Mouse (Mus musculus) lung, postnatal 4 days (tissue): ENCODE results near the gene Map3k1.

Source experiments
- DNase-seq, 2 experiments: peaks; one replicate each; pipeline ENCODE4 v3.0.0; 2021

The Map3k1 gene

DNA sequence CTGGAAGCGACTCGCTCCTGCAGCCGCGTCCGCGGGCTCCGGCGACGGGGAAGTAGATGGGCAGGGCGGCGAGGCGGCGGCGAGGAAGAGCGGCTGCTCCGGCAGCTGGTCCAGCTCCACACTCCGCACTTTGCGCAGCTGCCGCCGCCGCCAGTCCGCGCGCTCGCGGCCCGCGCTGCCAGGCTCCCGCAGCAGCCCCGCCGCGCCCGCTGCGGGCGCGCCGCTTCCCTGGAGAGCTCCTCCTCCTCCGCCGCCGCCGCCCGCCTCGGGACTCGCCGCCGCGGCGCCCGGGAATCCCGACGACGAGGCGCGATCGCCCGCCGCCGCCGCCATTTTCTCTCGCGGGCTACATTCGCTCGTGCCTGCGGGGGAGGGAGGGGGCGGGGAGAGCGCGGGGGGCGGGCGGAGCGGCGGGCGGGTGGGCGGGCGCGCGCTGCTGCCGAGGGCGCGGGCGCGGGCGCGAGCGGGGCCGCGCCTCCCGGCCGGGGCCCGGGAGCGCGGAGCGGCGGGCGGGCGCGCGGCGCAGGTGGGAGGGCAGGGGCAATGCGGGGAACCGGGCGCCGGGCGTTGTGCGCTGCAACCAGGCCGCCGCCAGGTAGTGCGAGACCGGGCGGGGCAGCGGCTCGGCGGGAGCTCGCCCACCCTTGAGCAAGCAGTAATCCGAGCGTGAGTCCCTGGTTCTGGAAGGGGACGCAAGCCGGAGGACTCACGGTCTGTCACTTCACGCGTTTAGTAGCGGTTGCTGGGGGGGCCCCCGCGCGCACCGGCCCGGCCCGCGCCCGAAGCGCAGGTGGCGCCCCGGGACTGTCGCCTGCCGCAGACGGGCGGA, at the start of gene Map3k1:
Gene Map3k1, minus strand, starts transcription at position 357 of the 829 bp plus-strand sequence.
- DNase-seq: peak; percentile 76 to 87

DNA sequence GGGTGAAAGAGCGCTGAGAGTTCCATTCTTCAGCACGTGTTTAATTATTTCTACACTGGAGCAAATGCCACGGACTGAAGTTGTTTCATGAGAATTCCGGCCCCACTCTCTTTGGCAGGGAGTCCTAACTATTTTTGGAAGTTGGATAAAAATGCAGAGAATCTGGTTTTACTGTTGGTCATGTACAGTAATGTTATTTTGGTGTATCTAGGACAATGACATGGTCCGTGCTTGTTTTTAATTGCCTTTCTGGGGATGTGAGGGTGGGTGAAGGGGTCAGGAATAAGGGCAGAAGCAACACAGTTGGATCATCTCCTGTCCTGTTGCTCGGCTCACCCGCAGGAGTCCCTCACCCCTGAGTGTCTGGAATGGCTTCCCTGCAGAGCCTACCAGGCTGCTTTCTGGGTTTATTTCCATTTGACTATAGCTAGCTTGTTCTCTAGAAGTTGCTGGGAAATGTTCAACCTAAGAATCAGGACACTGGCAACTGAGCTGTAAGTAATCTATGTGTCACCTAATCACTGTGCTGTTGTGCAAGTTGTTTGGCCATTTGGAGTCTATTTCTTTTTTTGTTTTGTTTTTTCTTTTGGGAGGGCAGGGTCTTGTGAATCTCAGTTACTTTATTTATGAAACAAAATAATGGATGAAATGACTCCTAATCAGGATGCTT, 48.1 kb upstream of the Map3k1 start:
- DNase-seq: peak; percentile 20 to 54

- no peak for DNase-seq
These were observed 47.4 kb upstream of the Map3k1 start for GRCm38 (mm10) chr13:111856232-111856631.

DNA sequence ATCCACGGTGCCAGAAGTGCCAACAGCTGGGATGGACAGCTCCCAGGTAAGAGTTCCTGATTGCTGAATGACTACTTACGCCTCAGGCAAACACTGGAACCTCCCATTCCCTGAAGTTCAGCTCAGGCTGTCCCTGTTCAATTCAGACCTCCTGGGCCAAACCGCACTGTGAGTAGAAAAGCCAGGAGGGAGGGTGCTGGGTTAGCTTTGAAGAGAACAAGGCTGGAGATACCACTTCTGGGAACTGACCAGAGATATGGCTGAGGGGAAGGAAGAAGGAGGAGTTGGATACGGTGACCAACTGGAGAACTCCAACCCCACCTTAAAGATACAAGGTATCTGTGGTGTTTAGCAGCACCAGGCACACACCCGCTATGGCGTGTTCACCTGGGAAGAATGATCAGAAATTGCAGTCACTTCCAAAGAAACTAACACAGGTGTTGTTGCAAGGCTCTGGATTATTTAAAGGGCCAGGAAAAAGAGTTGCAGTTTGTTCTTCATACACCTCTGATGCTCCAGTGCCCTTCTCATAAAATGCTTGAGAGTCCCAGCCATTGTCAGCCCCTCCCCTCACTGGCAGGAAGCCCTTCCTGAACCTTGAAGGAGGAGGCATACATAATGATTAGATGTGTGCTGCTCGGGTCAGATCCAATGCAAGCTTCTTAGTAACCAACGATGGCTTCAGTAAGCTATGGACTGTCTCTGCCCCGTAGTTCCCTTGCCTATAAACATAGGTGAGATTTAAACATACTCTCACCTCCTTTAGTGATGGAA, 43.8 kb upstream of the Map3k1 start:
- DNase-seq: no peak

DNA sequence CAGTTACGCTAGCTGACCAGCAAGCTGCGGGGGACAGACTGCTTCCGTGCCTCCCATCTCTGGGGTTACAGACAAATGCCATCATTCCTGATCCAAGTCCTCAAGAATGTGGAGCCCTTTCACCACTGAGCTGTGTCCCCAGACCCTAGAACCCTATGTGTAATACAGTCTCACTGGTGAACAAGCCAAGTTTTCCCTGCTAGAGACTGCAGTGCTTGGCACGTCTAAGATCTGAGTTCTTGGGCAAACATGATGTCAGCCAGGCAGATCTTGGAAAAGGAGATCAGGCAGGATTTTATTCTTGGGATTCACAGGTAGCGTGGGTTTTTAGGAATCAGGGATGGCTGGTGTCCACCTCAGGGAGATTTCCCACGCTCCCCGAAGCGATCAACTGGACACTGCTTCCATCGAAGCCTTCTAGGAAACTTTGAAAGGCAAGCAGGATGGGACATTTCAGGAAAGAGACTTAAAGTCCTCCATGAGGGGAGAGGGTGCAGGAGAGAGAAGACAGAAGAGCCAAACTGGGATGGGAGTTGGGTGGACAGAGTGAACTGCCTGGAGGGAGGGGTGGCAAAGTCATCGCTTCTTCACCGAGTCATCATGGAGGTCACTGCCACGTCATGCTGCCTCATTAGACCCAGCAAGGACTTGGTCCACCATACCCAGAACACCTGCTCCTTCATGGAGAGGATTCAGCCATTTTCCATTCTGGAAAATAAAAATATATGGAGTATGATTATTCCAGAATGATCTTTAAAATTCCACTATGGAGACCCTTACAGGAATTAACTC, 41.4 kb upstream of the Map3k1 start:
- no peak for DNase-seq

- no peak for DNase-seq
These were observed 36.7 kb upstream of the Map3k1 start for GRCm38 (mm10) chr13:111845471-111845870.

DNA sequence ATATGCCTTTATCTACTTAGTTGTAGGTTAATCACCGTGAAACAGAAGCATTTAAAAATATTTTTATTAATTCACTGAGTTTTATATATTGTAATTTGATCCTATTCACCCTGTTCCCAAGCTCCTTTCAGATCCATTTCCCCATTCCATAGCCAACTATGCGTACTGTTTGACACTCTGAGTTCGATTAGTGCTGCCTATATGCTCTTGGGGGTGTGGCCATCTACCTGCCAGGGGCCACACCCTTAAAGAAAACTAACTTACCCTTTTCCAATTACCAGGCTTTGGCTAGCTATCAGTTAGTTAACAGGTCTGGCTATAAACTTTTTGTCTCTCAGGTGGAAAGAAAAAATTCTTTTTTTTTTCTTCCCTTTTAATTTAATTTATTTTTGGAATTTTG, 35.5 kb upstream of the Map3k1 start:
- DNase-seq: no peak

DNA sequence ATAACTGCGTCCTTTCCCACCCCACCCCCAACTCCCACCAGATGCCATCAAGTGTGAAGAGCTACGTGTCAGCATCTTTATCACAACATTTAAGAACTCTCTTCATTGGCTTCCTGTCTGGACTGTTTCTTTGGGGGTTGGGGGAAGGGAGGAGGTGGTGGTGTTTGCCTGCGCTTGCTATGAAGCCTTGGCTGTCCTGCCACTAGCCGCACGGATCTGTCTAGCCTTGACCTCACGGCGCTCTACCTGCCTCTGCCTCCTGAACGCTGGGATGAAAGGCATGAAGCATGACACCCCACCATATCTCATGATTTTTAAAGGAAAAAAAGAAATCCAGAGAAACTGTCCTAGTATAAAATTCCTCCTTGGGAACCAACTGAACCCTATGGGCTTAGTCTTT, 27.0 kb upstream of the Map3k1 start:
- no peak for DNase-seq

DNA sequence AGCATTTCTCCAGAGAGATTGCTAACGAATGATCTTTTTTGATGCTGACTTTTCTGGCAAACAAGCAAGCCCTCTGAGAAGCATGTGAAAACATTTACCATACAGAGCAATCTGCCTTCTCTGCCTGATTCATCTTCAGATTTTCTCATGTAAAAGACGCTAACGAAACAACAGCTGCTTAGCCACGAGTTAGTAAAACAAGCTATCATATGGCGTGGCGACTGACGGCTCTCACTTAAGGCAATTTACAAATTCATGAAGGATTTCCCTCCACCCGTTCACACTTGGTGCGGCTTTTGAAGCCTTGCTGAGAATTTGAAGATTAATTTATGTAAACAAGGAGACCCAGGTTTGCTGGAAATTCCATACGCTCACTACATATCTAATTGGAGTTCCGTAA, 25.8 kb upstream of the Map3k1 start:
- DNase-seq: no peak

DNA sequence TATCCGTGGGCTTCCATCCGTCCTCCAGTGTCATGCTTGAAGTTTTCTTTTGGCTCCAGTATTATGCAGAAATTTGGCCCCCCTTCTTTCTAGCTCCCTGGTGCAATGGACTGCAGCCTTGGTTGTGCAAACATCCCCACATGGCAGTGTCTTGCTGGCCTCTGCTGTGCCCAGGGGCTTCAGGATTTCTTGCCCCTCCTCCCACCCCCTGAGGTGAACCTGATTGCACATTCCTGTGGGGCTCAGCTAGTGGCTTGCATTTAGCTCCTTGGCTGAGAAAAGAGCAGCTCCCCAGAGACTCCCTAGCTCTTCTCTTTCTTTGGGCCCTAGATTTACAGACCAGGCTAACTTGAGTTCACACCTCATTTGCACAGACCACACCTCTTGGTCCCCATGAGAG, 20.7 kb upstream of the Map3k1 start:
- no peak for DNase-seq

DNA sequence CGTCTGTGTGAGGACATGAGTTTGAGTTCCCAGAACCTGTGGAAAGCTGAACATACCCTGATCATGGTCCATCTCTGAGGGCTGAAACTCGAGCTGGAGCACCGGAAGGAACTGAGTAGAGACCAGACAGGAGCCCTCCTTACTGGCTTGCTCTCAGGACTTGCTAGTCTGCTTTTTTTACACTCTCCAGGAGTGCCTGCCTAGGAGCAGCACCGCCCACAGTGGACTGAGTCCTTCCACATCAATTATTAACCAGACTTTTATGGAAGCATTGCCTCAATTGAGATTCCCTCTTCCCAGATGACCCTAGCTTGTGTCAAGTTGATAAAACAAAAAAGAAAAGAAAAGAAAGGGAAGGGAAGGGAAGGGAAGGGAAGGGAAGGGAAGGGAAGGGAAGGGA, 18.7 kb upstream of the Map3k1 start:
- no peak for DNase-seq

GRCm38 (mm10) chr13:111824178-111824577, 15.4 kb upstream of the Map3k1 start:
- DNase-seq: no peak

DNA sequence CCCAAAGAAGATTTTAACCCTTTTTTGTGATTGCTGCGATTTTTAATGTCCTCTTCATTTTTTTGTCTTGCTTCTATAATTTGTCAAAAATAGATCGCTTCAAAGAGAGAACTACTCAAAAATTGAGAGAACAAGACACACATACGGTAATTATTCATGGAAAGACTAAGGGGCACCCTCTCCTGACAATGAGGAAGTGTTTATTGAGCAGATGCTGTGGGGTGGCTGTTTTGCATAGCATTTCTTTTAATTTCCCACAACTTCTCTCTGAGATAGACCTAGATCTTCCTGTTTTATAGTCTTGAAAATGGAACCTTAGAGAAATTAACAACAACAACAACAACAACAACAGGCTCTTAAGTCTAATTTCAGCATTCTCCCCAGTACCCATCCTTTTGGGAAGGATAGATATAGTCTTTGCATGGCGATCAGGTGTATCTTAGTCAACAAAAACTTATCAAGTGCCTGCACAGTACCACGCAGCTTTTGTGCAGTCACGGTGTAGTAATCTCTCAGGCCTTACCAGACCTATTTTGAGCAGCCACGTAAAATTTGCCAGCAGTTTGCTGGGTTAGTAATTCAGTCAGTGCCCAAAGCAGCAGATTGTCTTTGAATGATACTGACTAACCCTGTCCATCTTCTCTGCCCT, 13.1 kb upstream of the Map3k1 start:
- DNase-seq: no peak

- DNase-seq: no peak
These were observed 11.0 kb upstream of the Map3k1 start for GRCm38 (mm10) chr13:111819618-111820385.

DNA sequence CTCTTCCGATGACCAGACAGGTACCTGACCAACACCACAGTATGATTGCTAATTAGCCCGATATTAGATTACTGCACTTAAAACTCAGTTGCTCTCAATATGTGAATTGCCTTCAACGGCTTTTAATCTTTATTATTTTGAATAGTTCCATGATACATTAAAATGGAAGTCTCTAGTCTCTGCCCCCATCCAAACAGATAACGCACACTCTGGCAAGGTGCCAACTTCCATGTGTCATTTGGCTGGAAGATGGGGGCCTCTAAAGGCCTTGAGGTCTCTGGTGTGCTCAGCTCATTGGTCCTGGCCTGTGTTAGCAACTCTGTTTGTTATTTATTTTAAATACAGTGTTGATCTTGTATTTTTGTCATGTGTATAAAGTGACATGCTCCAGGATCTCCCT, 10.3 kb upstream of the Map3k1 start:
- no peak for DNase-seq

GRCm38 (mm10) chr13:111818216-111818903, 9.6 kb upstream of the Map3k1 start:
- DNase-seq: no peak

DNA sequence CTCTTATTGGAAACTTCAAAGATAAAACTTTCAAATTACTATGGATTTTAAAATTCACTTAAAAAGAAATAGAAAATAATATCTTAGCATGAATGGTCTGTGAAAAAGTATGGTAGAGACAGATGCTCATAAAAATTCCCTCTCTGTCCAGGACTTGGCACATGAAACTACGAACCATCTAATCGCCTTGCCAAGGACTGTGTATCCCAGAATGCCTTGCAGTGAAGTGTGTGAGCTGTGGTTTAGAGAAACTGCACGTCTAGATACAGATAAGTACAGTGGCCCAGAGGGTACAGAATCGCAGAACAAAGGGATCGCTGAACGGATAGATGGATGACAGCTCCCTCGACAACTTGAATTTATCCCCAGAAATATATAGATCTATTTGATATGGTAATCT, 9.0 kb upstream of the Map3k1 start:
- no peak for DNase-seq

- DNase-seq: no peak
These were observed 7.6 kb upstream of the Map3k1 start for GRCm38 (mm10) chr13:111816431-111816830.

- DNase-seq: no peak
These were observed 6.7 kb upstream of the Map3k1 start for GRCm38 (mm10) chr13:111815486-111815885.

GRCm38 (mm10) chr13:111815017-111815416, 6.2 kb upstream of the Map3k1 start:
- DNase-seq: no peak

- DNase-seq: no peak
These were observed 3.9 kb upstream of the Map3k1 start for GRCm38 (mm10) chr13:111812647-111813046.
